Mouse (Mus musculus): ENCODE measurements around the gene Mrvi1.

Mrvi1 gene

GRCm38 (mm10) chr7:110988081-110988480, 5.8 kb upstream of the Mrvi1 start:
- CTCF ChIA-PET: no interaction called here
- POLR2A ChIA-PET: no interaction called here

GRCm38 (mm10) chr7:110985581-110986265, 3.5 kb upstream of the Mrvi1 start:
- ChIA-PET POLR2A (no interaction called here), CTCF (interaction anchor here in 2 of 4 experiments (0.6 kb wide), 2 partner anchors 39 to 162 kb away, joined by 4 to 6 read pairs; no protein-coding TSS in a partner anchor)

- ChIA-PET CTCF (interaction anchor here in 2 of 4 experiments (0.5 to 1.4 kb wide), 2 partner anchors 31 to 388 kb away, joined by 3 to 5 read pairs; no protein-coding TSS in a partner anchor), POLR2A (no interaction called here)
Measured at GRCm38 (mm10) chr7:110983621-110984020, 1.4 kb upstream of the Mrvi1 start.

- CTCF ChIA-PET: interaction anchor here in 2 of 4 experiments (1.0 to 1.4 kb wide), 4 partner anchors 32 to 255 kb away, joined by 3 to 5 read pairs (median 4); no protein-coding TSS in a partner anchor
- POLR2A ChIA-PET: no interaction called here
Measured at GRCm38 (mm10) chr7:110982764-110983163, 503 bp upstream of the Mrvi1 start.

- ChIA-PET POLR2A (no interaction called here), CTCF (interaction anchor here in 1 of 4 experiments (0.5 kb wide), 1 partner anchor 182 kb away, joined by 3 read pairs; no protein-coding TSS in a partner anchor)
Measured at GRCm38 (mm10) chr7:110981036-110981435, 1.2 kb downstream of the Mrvi1 start.

- POLR2A ChIA-PET: no interaction called here
- CTCF ChIA-PET: interaction anchor here in 1 of 4 experiments (0.5 kb wide), 1 partner anchor 285 kb away, joined by 3 read pairs; no protein-coding TSS in a partner anchor
Measured at GRCm38 (mm10) chr7:110977699-110978392, 4.4 kb downstream of the Mrvi1 start.

GRCm38 (mm10) chr7:110973450-110973849, 8.8 kb downstream of the Mrvi1 start:
- ChIA-PET CTCF (no interaction called here), POLR2A (no interaction called here)

GRCm38 (mm10) chr7:110972796-110973195, 9.5 kb downstream of the Mrvi1 start:
- ChIA-PET POLR2A (no interaction called here), CTCF (no interaction called here)

- ChIA-PET CTCF (no interaction called here), POLR2A (no interaction called here)
Measured at GRCm38 (mm10) chr7:110967373-110967772, 14.9 kb downstream of the Mrvi1 start.

GRCm38 (mm10) chr7:110966853-110967252, 15.4 kb downstream of the Mrvi1 start:
- CTCF ChIA-PET: no interaction called here
- POLR2A ChIA-PET: no interaction called here

- CTCF ChIA-PET: no interaction called here
- POLR2A ChIA-PET: no interaction called here
Measured at GRCm38 (mm10) chr7:110965387-110965786, 16.9 kb downstream of the Mrvi1 start.

GRCm38 (mm10) chr7:110963655-110963997, 18.6 kb downstream of the Mrvi1 start:
- CTCF ChIA-PET: no interaction called here
- POLR2A ChIA-PET: no interaction called here

- ChIA-PET CTCF (no interaction called here), POLR2A (no interaction called here)
Measured at GRCm38 (mm10) chr7:110962943-110963654, 19.2 kb downstream of the Mrvi1 start.

- ChIA-PET CTCF (no interaction called here), POLR2A (no interaction called here)
Measured at GRCm38 (mm10) chr7:110962497-110962896, 19.8 kb downstream of the Mrvi1 start.

GRCm38 (mm10) chr7:110956422-110957170, 25.7 kb downstream of the Mrvi1 start:
- ChIA-PET CTCF (interaction anchor here in 1 of 4 experiments (0.8 kb wide), 1 partner anchor 400 kb away, joined by 3 read pairs; no protein-coding TSS in a partner anchor), POLR2A (interaction anchor here in 1 of 4 experiments (0.7 to 1.4 kb wide), 2 partner anchors 13 to 47 kb away, joined by 3 to 5 read pairs; no protein-coding TSS in a partner anchor)

GRCm38 (mm10) chr7:110955576-110955975, 26.7 kb downstream of the Mrvi1 start:
- ChIA-PET CTCF (interaction anchor here in 2 of 4 experiments (0.6 to 0.8 kb wide), 2 partner anchors 153 to 401 kb away, joined by 3 read pairs; no protein-coding TSS in a partner anchor), POLR2A (interaction anchor here in 1 of 4 experiments (0.6 kb wide), 1 partner anchor 67 kb away, joined by 9 read pairs; no protein-coding TSS in a partner anchor)

GRCm38 (mm10) chr7:110954072-110954858, 28.0 kb downstream of the Mrvi1 start:
- POLR2A ChIA-PET: interaction anchor here in 1 of 4 experiments (0.5 to 1.1 kb wide), 2 partner anchors 127 to 129 kb away, joined by 3 read pairs; partner anchors contain the start of gene Eif4g2

GRCm38 (mm10) chr7:110953210-110953609, 29.1 kb downstream of the Mrvi1 start:
- POLR2A ChIA-PET: interaction anchor here in 1 of 4 experiments (1.1 kb wide), 1 partner anchor 130 kb away, joined by 3 read pairs; the partner anchor contains the start of gene Eif4g2
- CTCF ChIA-PET: no interaction called here

More at GRCm38 (mm10) chr7:110954072-110954858, 28.0 kb downstream of the Mrvi1 start:
- CTCF ChIA-PET: no interaction called here

- ChIA-PET CTCF (no interaction called here), POLR2A (no interaction called here)
Measured at GRCm38 (mm10) chr7:110950621-110950925, 31.7 kb downstream of the Mrvi1 start.

Data from embryonic stem cell, embryonic (primary cell).